Mouse (Mus musculus) limb, embryonic 14.5 days (tissue): ENCODE results near the gene Tmem108. TPM values are rescaled to one million over a fixed set of nuclear protein-coding genes. Genes with fewer than 3 reads are reported as not detected.

Source experiments
- ATAC-seq: fragments of 200-750 bp; cut with Nextera tagmentation; 2 replicates; pipeline ENCODE4 v1.8.0; 2017; ENCODE audit warnings: low read depth, moderate number of reproducible peaks, moderate TSS enrichment; ENCODE audit not compliant: low FRiP score
- DNase-seq: peaks from one replicate; pipeline ENCODE4 v3.0.0-alpha.2; 2015; ENCODE audit warnings: low spot score
- H3K27ac ChIP-seq: fragments of 300-500 bp; sonication (generic); replicated peaks from 2 replicates; pipeline ENCODE4 v1.5.1; 2014; ENCODE audit warnings: low read depth, mild to moderate bottlenecking, low read length, moderate library complexity, mixed read lengths
- H3K27me3 ChIP-seq: fragments of 300-500 bp; sonication (generic); 2 replicates; pipeline ENCODE4 v1.6.1; 2014; ENCODE audit warnings: low read length, mixed read lengths; ENCODE audit not compliant: control insufficient read depth, insufficient read depth
- H3K36me3 ChIP-seq: fragments of 300-500 bp; sonication (generic); 2 replicates; pipeline ENCODE4 v1.6.1; 2014; ENCODE audit warnings: mild to moderate bottlenecking, low read length, moderate library complexity, mixed read lengths; ENCODE audit not compliant: control insufficient read depth, insufficient read depth
- H3K4me1 ChIP-seq: fragments of 300-500 bp; sonication (generic); 2 replicates; pipeline ENCODE4 v1.6.1; 2014; ENCODE audit warnings: antibody characterized with exemption, low read length, mixed read lengths; ENCODE audit not compliant: control insufficient read depth, insufficient read depth
- H3K4me2 ChIP-seq: fragments of 300-500 bp; sonication (generic); replicated peaks from 2 replicates; pipeline ENCODE4 v1.6.1; 2014; ENCODE audit warnings: low read depth, mild to moderate bottlenecking, low read length, moderate library complexity; ENCODE audit not compliant: severe bottlenecking
- H3K4me3 ChIP-seq: fragments of 300-500 bp; sonication (generic); replicated peaks from 2 replicates; pipeline ENCODE4 v1.5.1; 2014; ENCODE audit warnings: low read length
- H3K9ac ChIP-seq: fragments of 300-500 bp; sonication (generic); 2 replicates; pipeline ENCODE4 v1.6.1; 2014; ENCODE audit warnings: mild to moderate bottlenecking, low read depth, low read length, moderate library complexity; ENCODE audit not compliant: severe bottlenecking
- H3K9me3 ChIP-seq: fragments of 300-500 bp; sonication (generic); 2 replicates; pipeline ENCODE4 v1.6.1; 2016; ENCODE audit warnings: low read length; ENCODE audit not compliant: control insufficient read depth
- POLR2A ChIP-seq: fragments of 200-500 bp; IDR thresholded peaks from 2 replicates; pipeline ENCODE4 v1.8.0; 2012; ENCODE audit warnings: inconsistent platforms, mild to moderate bottlenecking, moderate library complexity, borderline replicate concordance; ENCODE audit not compliant: insufficient read depth, insufficient read length; ENCODE audit errors: extremely low read depth
- WGBS: fragments of 180-500 bp; shearing (Covaris S2); extraction: QIAGEN DNeasy Blood & Tissue Kit; methylation state at CpG from one replicate; pipeline ENCODE4 v1.1.7; 2014; 5-methylcytosine and 5-hydroxymethylcytosine counted together
- polyA plus RNA-seq, 2 experiments: library from polyadenylated mRNA; depleted of rRNA in 1 of 2; stranded (reverse) in 1 of 2; unstranded in 1 of 2; fragments of >200 nt; fragmentation: Nextera tagmentation in 1 of 2; extraction: Ambion mirVana in 1 of 2; gene quantifications; 2 replicates each; pipeline versions ENCODE4 v1.2.1 to v1.2.3; 2012 to 2014

Gene Tmem108
- polyA plus RNA-seq, 2 experiments, result 8.9 to 14.8 TPM

GRCm38 (mm10) chr9:103746598-103746997 is 15.0 kb downstream of the Tmem108 start:
- Histone ChIP-seq H3K4me1 (no peaks in the 10 kb centered on the region), H3K9ac (no peak overlapping the region), H3K4me2 (no peak overlapping the region), H3K36me3 (no peaks in the 10 kb centered on the region), H3K9me3 (no peaks in the 10 kb centered on the region), H3K27me3 (no peaks in the 10 kb centered on the region), H3K4me3 (no peak overlapping the region), H3K27ac (no peak overlapping the region)
- no peak for TF ChIP-seq POLR2A
- no peak for DNase-seq
- 87% methylated on average over 5 of the region's 5 CpGs for WGBS
- no peak for ATAC-seq

- Histone ChIP-seq H3K9ac (no peak overlapping the region), H3K4me2 (no peak overlapping the region), H3K4me1 (no peaks in the 10 kb centered on the region), H3K9me3 (0 out of 2 replicates have a peak, but pooled peaks cover 3% of the 10 kb centered on the region), H3K27me3 (no peaks in the 10 kb centered on the region), H3K27ac (no peak overlapping the region), H3K36me3 (no peaks in the 10 kb centered on the region), H3K4me3 (no peak overlapping the region)
- peak; percentile 32 for DNase-seq
- TF ChIP-seq POLR2A, result no peak
- peak; percentile 41; the same call in 1 of the 2 replicates for ATAC-seq
- WGBS, result 58% methylated on average over 12 of the region's 12 CpGs
These were observed 21.5 kb downstream of the Tmem108 start for GRCm38 (mm10) chr9:103740145-103740544.

- no peak for TF ChIP-seq POLR2A
- no peak for DNase-seq
- H3K4me1 ChIP-seq, result no peaks in the 10 kb centered on the region
- H3K27ac ChIP-seq, result no peak overlapping the region
- H3K36me3 ChIP-seq, result no peaks in the 10 kb centered on the region
- no peaks in the 10 kb centered on the region for H3K27me3 ChIP-seq
- H3K9ac ChIP-seq, result no peak overlapping the region
- ATAC-seq, result no peak
- H3K9me3 ChIP-seq, result 0 out of 2 replicates have a peak, but pooled peaks cover 3% of the 10 kb centered on the region
- WGBS, result 79% methylated on average over 4 of the region's 4 CpGs
- H3K4me3 ChIP-seq, result no peak overlapping the region
- no peak overlapping the region for H3K4me2 ChIP-seq
These were observed 22.6 kb downstream of the Tmem108 start for GRCm38 (mm10) chr9:103739062-103739461.

GRCm38 (mm10) chr9:103729716-103730115 is 31.9 kb downstream of the Tmem108 start:
- ATAC-seq, result no peak
- Histone ChIP-seq H3K27me3 (no peaks in the 10 kb centered on the region; the same call in 1 of the 2 replicates), H3K9ac (no peak overlapping the region), H3K4me1 (no peaks in the 10 kb centered on the region), H3K27ac (no peak overlapping the region), H3K4me3 (no peak overlapping the region), H3K4me2 (no peak overlapping the region), H3K9me3 (no peaks in the 10 kb centered on the region), H3K36me3 (no peaks in the 10 kb centered on the region)
- DNase-seq, result no peak
- TF ChIP-seq POLR2A, result no peak
- 82% methylated on average over 2 of the region's 2 CpGs for WGBS

- Histone ChIP-seq H3K27ac (no peak overlapping the region), H3K9ac (no peak overlapping the region), H3K9me3 (no peaks in the 10 kb centered on the region), H3K4me1 (no peaks in the 10 kb centered on the region), H3K27me3 (no peaks in the 10 kb centered on the region; the same call in 1 of the 2 replicates), H3K4me3 (no peak overlapping the region), H3K4me2 (no peak overlapping the region), H3K36me3 (no peaks in the 10 kb centered on the region)
- ATAC-seq, result no peak
- no peak for DNase-seq
- no peak for TF ChIP-seq POLR2A
- 54% methylated on average over 16 of the region's 16 CpGs for WGBS
These were observed 34.7 kb downstream of the Tmem108 start for GRCm38 (mm10) chr9:103726751-103727462.
